Comparison of ENCODE assay signal across 23 mouse cellular contexts in genomic region chr16:13645930-13646329, GRCm38 (mm10).
"Had no signal": no experiment of that assay in that cellular context is flagged by ENCODE, and none has a peak within 500 bp of the region (broad histone marks: within the 10 kb centered on the region; RNA-seq: fewer than 3 reads in every experiment).

No protein-coding gene starts in this region.

- H3K4me3 ChIP-seq: intestine, embryonic 15.5 days; layer of hippocampus, adult 2 months; limb, embryonic 12.5 days; limb, embryonic 15.5 days; midbrain, embryonic 12.5 days; midbrain, embryonic 15.5 days; neural tube, embryonic 12.5 days; neural tube, embryonic 15.5 days had no signal

- H3K4me2 ChIP-seq: intestine, embryonic 15.5 days; limb, embryonic 12.5 days; limb, embryonic 15.5 days; liver, embryonic 11.5 days; lung, embryonic 14.5 days; midbrain, embryonic 12.5 days; midbrain, embryonic 15.5 days; neural tube, embryonic 12.5 days; neural tube, embryonic 15.5 days had no signal

- H3K9me3 ChIP-seq: intestine, embryonic 15.5 days; limb, embryonic 12.5 days; limb, embryonic 15.5 days; midbrain, embryonic 12.5 days; midbrain, embryonic 15.5 days; neural tube, embryonic 12.5 days; neural tube, embryonic 15.5 days had no signal

- H3K9ac ChIP-seq: intestine, embryonic 15.5 days; limb, embryonic 12.5 days; limb, embryonic 15.5 days; liver, embryonic 14.5 days; liver, postnatal 0 days; lung, embryonic 14.5 days; midbrain, embryonic 12.5 days; midbrain, embryonic 15.5 days; neural tube, embryonic 12.5 days; neural tube, embryonic 15.5 days had no signal

- DNase-seq: kidney, adult 2 months; kidney, postnatal 25 days; layer of hippocampus, postnatal 36 days; left cerebral cortex, postnatal 4 days; liver, postnatal 0 days; lung, embryonic 14.5 days; right cerebral cortex, adult 18-20 months; right cerebral cortex, postnatal 14 days; right cerebral cortex, postnatal 4 days; thymus, postnatal 25 days had no signal

- H3K27ac ChIP-seq: intestine, embryonic 15.5 days; kidney, postnatal 0 days; layer of hippocampus, adult 2 months; limb, embryonic 12.5 days; limb, embryonic 15.5 days; liver, embryonic 14.5 days; macrophage; midbrain, embryonic 12.5 days; midbrain, embryonic 15.5 days; neural tube, embryonic 12.5 days; neural tube, embryonic 15.5 days had no signal

- H3K4me1 ChIP-seq: intestine, embryonic 15.5 days; limb, embryonic 12.5 days; limb, embryonic 15.5 days; midbrain, embryonic 12.5 days; midbrain, embryonic 15.5 days; neural tube, embryonic 12.5 days; neural tube, embryonic 15.5 days had no signal

- H3K27me3 ChIP-seq: intestine, embryonic 15.5 days; limb, embryonic 12.5 days; limb, embryonic 15.5 days; midbrain, embryonic 12.5 days; midbrain, embryonic 15.5 days; neural tube, embryonic 12.5 days; neural tube, embryonic 15.5 days had no signal

- ATAC-seq: intestine, embryonic 15.5 days; liver, postnatal 0 days; lung, postnatal 0 days; midbrain, embryonic 15.5 days had no signal
